Mouse (Mus musculus) MN1 (cell line): ENCODE measurements at regions not wholly inside any gene's neighbourhood (a gene's known extent, or its start where the extent isn't known, plus 50 kb on each side); places are given as distances from the start of the nearest gene placed in this dataset.

Experiments
- DNase-seq: peaks from one replicate; pipeline ENCODE4 v3.0.0-alpha.2; 2016; ENCODE audit warnings: low spot score

DNA sequence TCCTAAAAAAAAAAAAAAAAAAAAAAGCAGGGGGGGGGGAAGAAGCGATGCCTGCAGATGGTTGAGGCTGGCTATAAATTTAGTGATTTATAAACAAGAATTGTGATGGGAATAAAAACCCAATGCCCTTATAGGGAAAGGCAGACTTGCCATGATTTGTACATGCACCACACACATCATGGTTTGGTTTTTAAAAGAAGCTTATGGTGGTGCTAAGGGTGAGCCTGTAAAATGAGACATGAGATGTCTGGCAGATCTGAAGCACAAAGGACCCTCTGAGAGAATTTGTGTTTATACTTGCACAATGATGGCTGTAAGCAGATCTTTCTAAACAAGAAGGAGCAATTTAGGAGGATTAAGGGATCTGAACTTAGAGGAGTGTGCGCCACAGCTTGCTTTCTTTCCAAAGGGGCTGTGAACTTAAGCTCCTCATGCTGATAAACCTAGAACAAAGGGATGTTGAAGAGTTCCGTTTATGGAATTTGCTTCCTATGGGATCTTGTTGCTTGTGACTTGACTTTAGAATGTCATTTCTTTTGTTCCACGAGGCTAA is 65.3 kb upstream of the Adamts5 start:
- no peak for DNase-seq

DNA sequence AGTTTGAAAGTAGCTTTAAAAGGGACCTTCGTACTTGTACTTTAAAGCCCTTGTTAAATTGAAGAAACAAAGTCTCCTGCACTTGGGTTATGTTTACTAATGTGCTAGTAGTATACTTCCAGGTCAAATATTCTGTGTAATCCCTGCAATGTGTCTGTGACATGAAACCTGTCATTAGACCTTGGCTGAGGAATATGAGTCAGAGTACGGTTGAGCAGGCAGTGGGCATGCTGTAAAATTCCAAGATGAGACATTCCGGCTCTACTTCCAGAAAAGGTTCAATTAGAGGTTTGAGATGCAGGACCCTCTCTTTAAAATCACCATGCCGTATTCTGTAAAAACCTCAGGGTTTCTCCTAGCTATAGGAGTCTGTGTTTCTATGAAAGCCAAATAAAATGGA is 64.6 kb upstream of the Adamts5 start:
- DNase-seq = no peak

DNA sequence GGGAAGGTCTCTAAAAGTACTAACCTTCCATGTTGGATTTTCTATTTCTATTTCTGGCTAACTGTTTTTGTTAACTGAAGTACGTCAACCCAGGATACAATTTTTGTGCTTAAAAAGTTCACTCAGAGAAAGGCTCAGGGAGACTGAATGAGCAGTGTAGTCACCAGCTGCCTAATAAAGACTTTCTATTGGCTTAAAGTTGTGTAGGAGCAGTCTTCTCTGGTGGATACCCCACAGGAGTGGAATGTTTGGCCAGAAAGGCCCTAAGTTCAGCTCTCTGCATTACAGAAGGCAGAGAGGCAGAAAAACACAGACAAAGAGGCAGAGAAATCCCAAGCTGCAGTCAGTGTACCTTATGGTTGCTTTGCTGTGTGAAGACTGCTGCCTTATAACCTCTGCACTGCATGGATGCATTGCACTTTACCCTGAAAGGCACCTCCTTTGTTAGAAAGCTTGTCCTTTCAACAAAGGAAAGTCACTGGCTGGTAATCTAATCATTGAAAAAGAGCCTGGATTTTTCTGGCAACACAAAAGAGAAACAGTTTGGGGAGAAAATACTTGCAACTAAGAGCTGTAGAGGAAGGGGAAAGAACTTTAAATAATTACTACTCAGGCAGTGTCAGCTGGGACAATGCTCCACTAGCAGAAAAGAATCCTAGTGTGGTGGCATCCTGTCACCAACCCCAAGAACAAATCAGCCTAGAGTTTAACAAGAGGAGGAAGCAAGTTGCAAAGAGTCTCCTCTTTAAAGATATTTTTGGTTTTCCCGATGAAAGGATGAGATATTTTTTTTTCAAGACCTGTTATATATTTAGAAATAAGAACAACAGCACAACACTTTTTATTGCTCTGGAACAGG is 63.0 kb upstream of the Adamts5 start:
- no peak for DNase-seq

DNA sequence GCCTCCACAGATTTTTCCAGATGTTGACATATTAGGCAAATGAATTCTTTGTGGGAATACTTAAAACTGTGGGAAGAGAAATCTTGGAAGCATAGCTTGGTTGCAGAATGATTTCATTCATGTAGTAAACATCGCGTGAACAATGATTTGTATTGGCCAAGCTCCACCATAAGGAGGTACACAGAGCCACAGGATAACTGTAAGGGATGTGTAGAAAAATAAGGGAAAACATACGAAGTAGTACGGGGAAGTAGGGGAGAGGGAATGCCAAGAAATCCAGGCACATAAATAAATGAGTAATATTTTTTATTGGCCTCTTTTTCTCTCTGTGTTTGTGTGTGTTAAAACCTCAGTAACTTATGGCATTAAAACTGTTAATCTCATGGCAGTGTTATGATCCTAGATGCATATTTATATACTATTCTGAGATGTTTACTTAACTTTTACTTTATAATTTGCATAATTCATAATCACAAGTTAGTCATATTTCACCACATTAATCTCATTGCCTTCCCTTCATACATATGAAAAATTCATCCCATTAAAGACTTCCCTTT is 54.5 kb upstream of the Adamts5 start:
- no peak for DNase-seq

DNA sequence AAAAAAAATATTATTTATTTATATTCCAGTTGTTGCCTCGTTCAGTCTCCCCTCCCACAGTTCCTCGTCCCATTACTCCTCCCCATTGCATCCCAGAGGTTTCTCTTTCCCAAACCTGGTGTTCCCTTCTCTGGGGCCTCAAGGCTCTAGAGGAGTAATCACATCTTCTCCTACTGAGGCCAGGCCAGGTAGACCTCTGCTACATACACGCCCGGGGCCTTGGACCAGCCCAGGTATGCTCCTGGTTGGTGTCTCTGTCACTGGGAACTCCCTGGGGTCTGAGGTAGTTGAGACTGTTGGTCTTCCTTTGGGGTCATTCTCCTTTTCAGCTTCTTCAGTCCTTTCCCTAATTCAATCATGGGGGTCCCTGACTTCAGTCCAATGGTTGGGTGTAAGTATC is 50.0 kb upstream of the Adamts5 start:
- no peak for DNase-seq
